Mouse (Mus musculus): ENCODE data around the gene Npm3. TPM values are rescaled to one million over a fixed set of nuclear protein-coding genes. Genes with fewer than 3 reads are reported as not detected.

The Npm3 gene
- polyA plus RNA-seq, 1 experiment, result 16.3 TPM

- no peak for DNase-seq (ENCODE audit: extremely low spot score in 1 of 2, low spot score in 1 of 2)
These were observed 13.2 kb downstream of the Npm3 start for GRCm38 (mm10) chr19:45736241-45736640.

GRCm38 (mm10) chr19:45734762-45735161, 14.6 kb downstream of the Npm3 start:
- DNase-seq (ENCODE audit: extremely low spot score in 1 of 2, low spot score in 1 of 2), result no peak

- no peak for DNase-seq (ENCODE audit: extremely low spot score in 1 of 2, low spot score in 1 of 2)
These were observed 15.2 kb downstream of the Npm3 start for GRCm38 (mm10) chr19:45734191-45734590.

GRCm38 (mm10) chr19:45733564-45733963, 15.8 kb downstream of the Npm3 start:
- no peak for DNase-seq (ENCODE audit: extremely low spot score in 1 of 2, low spot score in 1 of 2)

- no peak for DNase-seq (ENCODE audit: extremely low spot score in 1 of 2, low spot score in 1 of 2)
These were observed 17.7 kb downstream of the Npm3 start for GRCm38 (mm10) chr19:45731658-45732057.

GRCm38 (mm10) chr19:45730042-45730441, 19.3 kb downstream of the Npm3 start:
- no peak for DNase-seq (ENCODE audit: extremely low spot score in 1 of 2, low spot score in 1 of 2)

- no peak for DNase-seq (ENCODE audit: extremely low spot score in 1 of 2, low spot score in 1 of 2)
These were observed 22.2 kb downstream of the Npm3 start for GRCm38 (mm10) chr19:45727231-45727630.

GRCm38 (mm10) chr19:45725677-45726277, 23.6 kb downstream of the Npm3 start:
- no peak for DNase-seq (ENCODE audit: extremely low spot score in 1 of 2, low spot score in 1 of 2)

GRCm38 (mm10) chr19:45722188-45722587, 27.2 kb downstream of the Npm3 start:
- no peak for DNase-seq (ENCODE audit: extremely low spot score in 1 of 2, low spot score in 1 of 2)

- no peak for DNase-seq (ENCODE audit: extremely low spot score in 1 of 2, low spot score in 1 of 2)
These were observed 31.1 kb downstream of the Npm3 start for GRCm38 (mm10) chr19:45718286-45718685.

- DNase-seq (ENCODE audit: extremely low spot score in 1 of 2, low spot score in 1 of 2), result peak in 1 of 2 experiments; percentile 57
These were observed 31.7 kb downstream of the Npm3 start for GRCm38 (mm10) chr19:45717493-45718220.

GRCm38 (mm10) chr19:45708704-45709103, 40.7 kb downstream of the Npm3 start:
- DNase-seq (ENCODE audit: extremely low spot score in 1 of 2, low spot score in 1 of 2), result no peak

Other genes starting within 250 kb of the Npm3 start
- 8.9 and 10.7 TPM in 2 replicates for gene Poll, start 189.1 kb downstream of the Npm3 start, polyA plus RNA-seq (2012; rRNA removed)
- 51.8 and 52.6 TPM in 2 replicates for gene Gm17018, start 189.0 kb downstream of the Npm3 start, polyA plus RNA-seq (2012; rRNA removed)
- gene Fbxw4, start 89.3 kb downstream of the Npm3 start, polyA plus RNA-seq (2012; rRNA removed), result 53.4 and 66.2 TPM in 2 replicates
- not detected in 2 replicates for gene Fgf8, start 6.7 kb downstream of the Npm3 start, polyA plus RNA-seq (2012; rRNA removed)
- gene Mgea5, start 34.2 kb upstream of the Npm3 start, polyA plus RNA-seq (2012; rRNA removed), result 140 and 147 TPM in 2 replicates
- 141 and 182 TPM in 2 replicates for gene Kcnip2, start 66.5 kb upstream of the Npm3 start, polyA plus RNA-seq (2012; rRNA removed)
- 14.9 and 16.2 TPM in 2 replicates for gene Armh3, start 248.9 kb upstream of the Npm3 start, polyA plus RNA-seq (2012; rRNA removed)